Mouse (Mus musculus) G1E (cell line): Measurements from ENCODE around the gene Fbxo41. TPM values are rescaled to one million over a fixed set of nuclear protein-coding genes. Genes with fewer than 3 reads are reported as not detected.

Experiments used
- ATAC-seq: 2 replicates; pipeline ENCODE4 v1.8.0; 2016; ENCODE audit warnings: mild to moderate bottlenecking; ENCODE audit not compliant: insufficient number of reproducible peaks, poor library complexity, low FRiP score, severe bottlenecking; ENCODE audit errors: extremely low read depth
- DNase-seq: peaks from one replicate; pipeline ENCODE4 v3.0.0; 2012; ENCODE audit warnings: low spot score
- H3K27me3 ChIP-seq: 2 replicates; pipeline ENCODE4 v1.6.1; 2012; ENCODE audit warnings: mild to moderate bottlenecking, low read length, inconsistent platforms; ENCODE audit not compliant: insufficient read depth
- H3K36me3 ChIP-seq: replicated peaks from 2 replicates; pipeline ENCODE3; 2012; ENCODE audit warnings: mild to moderate bottlenecking, inconsistent platforms
- H3K4me1 ChIP-seq: 2 replicates; pipeline ENCODE4 v1.6.1; 2012; ENCODE audit warnings: low read depth, low read length, inconsistent platforms, mixed read lengths; ENCODE audit not compliant: insufficient read depth
- H3K4me3 ChIP-seq: 2 replicates; pipeline ENCODE4 v1.5.1; 2012; ENCODE audit warnings: low read depth, mild to moderate bottlenecking, inconsistent platforms, low read length, moderate library complexity, mixed read lengths
- H3K9me3 ChIP-seq: replicated peaks from 2 replicates; pipeline ENCODE4 v1.6.1; 2012; ENCODE audit warnings: inconsistent platforms
- CTCF ChIP-seq: IDR thresholded peaks from 2 replicates; pipeline ENCODE4 v1.5.1; 2012; ENCODE audit warnings: low read depth, low read length, inconsistent platforms, mixed read lengths
- GATA1 ChIP-seq: IDR thresholded peaks from 2 replicates; pipeline ENCODE4 v1.6.1; 2012; ENCODE audit warnings: borderline replicate concordance, low read length, inconsistent platforms, mixed read lengths
- GATA2 ChIP-seq: IDR thresholded peaks from 2 replicates; pipeline ENCODE4 v1.6.1; 2012; ENCODE audit warnings: low read depth, low read length, inconsistent platforms, borderline replicate concordance
- POLR2AphosphoS5 ChIP-seq: IDR thresholded peaks from 2 replicates; pipeline ENCODE4 v1.6.1; 2012; ENCODE audit warnings: low read depth, low read length, inconsistent platforms; ENCODE audit not compliant: insufficient replicate concordance
- TAL1 ChIP-seq: conservative IDR thresholded peaks from 2 replicates; pipeline ENCODE4 v1.6.1; 2012; ENCODE audit warnings: low read depth, low read length, inconsistent platforms, mixed read lengths
- polyA plus RNA-seq: library from polyadenylated mRNA; stranded (reverse); fragments of >175 nt; gene quantifications from 2 replicates; pipeline ENCODE4 v1.2.3, GENCODE M21; 2012
- total RNA-seq, 2 experiments: library from RNA; stranded (forward) in 1 of 2; stranded (reverse) in 1 of 2; fragments of 200-1000 nt in 1 of 2; fragments of >200 nt in 1 of 2; fragmentation: Nextera tagmentation in 1 of 2; gene quantifications; 2 replicates each; pipeline ENCODE4 v1.2.3; 2014 to 2017

The Fbxo41 gene
- total RNA-seq (2014; fragmentation: Nextera tagmentation) = not detected in 2 replicates
- total RNA-seq (2017) = under 0.01 and 0.05 TPM in 2 replicates
- polyA plus RNA-seq = not detected in 2 replicates

- Histone ChIP-seq H3K27me3 (peaks cover 12% of the 10 kb centered on the region), H3K36me3 (no peaks in the 10 kb centered on the region), H3K9me3 (no peaks in the 10 kb centered on the region), H3K4me1 (no peaks in the 10 kb centered on the region), H3K4me3 (no peak within 1 kb of the TSS)
- TF ChIP-seq TAL1 (no peak), GATA2 (no peak)
- DNase-seq (no peak), ATAC-seq (no peak)
Observed at GRCm38 (mm10) chr6:85502911-85503250, at the start of gene Fbxo41. Fbxo41 (minus strand) TSS chr6:85502994.

DNA sequence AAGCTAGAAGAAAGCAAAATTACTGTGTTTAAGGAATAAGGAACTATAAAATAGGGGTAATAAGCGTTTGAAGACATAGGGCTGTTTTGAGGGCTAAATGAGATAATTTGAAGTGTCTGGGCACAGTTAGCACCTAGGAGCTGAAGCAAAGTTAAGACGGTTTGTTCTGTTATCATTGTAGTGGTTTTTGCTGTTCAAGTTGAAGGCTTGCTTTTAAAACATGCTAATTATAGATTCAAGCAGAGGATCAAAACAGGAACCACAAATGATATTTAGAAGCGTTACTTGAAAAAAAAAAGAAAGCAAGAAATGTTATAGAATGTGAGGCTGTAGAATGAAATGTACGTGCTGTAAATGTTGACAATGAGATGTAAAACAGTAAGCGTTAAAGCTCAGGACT is 44.8 kb upstream of the Fbxo41 start:
- Histone ChIP-seq H3K36me3 (no peaks in the 10 kb centered on the region), H3K4me1 (no peaks in the 10 kb centered on the region), H3K27me3 (no peaks in the 10 kb centered on the region; the same call in 1 of the 2 replicates), H3K4me3 (no peak overlapping the region), H3K9me3 (no peaks in the 10 kb centered on the region)
- TF ChIP-seq TAL1 (no peak), GATA2 (no peak), POLR2AphosphoS5 (no peak), CTCF (no peak), GATA1 (no peak)
- no peak for ATAC-seq
- DNase-seq = no peak

GRCm38 (mm10) chr6:85544251-85544881 is 41.6 kb upstream of the Fbxo41 start:
- no peak for ATAC-seq
- H3K36me3 ChIP-seq = no peaks in the 10 kb centered on the region
- no peaks in the 10 kb centered on the region; the same call in 1 of the 2 replicates for H3K27me3 ChIP-seq

GRCm38 (mm10) chr6:85543351-85544175 is 40.8 kb upstream of the Fbxo41 start:
- Histone ChIP-seq H3K36me3 (no peaks in the 10 kb centered on the region), H3K9me3 (no peaks in the 10 kb centered on the region), H3K4me3 (no peak overlapping the region), H3K27me3 (no peaks in the 10 kb centered on the region; the same call in 1 of the 2 replicates), H3K4me1 (no peaks in the 10 kb centered on the region)
- no peak for TF ChIP-seq POLR2AphosphoS5
- TF ChIP-seq GATA1 = no peak
- no peak for TF ChIP-seq GATA2
- TF ChIP-seq CTCF = no peak
- no peak for DNase-seq
- no peak for ATAC-seq

More at GRCm38 (mm10) chr6:85544251-85544881, 41.6 kb upstream of the Fbxo41 start:
- no peak for TF ChIP-seq GATA1
- TF ChIP-seq GATA2 = no peak
- Histone ChIP-seq H3K9me3 (no peaks in the 10 kb centered on the region), H3K4me3 (no peak overlapping the region), H3K4me1 (no peaks in the 10 kb centered on the region)
- DNase-seq = no peak

DNA sequence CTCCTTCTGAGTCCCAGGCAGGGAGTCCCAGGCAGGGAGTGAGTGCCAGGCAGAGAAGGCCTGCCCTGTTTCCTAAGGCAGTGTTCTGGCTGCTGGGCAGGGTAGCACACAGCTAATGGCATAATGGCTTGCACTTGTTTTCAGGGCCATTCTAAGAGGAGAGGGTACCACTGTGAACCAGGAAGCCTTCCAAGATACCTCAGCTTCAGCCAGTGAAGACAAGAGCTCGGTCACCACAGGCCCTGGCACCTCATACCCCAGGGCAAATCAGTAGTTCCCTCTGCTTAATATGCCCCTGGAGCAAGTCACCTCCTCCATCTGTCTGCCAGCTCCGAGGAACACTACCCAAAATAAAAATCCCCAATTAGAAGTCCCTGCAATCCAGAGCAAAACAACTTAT is 20.0 kb upstream of the Fbxo41 start:
- DNase-seq (no peak), ATAC-seq (no peak)
- no peaks in the 10 kb centered on the region for H3K9me3 ChIP-seq
- no peaks in the 10 kb centered on the region for H3K36me3 ChIP-seq
- TF ChIP-seq GATA1 (no peak), POLR2AphosphoS5 (no peak), CTCF (no peak), TAL1 (no peak), GATA2 (no peak)
- H3K4me3 ChIP-seq = no peak overlapping the region
- H3K4me1 ChIP-seq = no peaks in the 10 kb centered on the region
- 0 out of 2 replicates have a peak, but pooled peaks cover 2% of the 10 kb centered on the region for H3K27me3 ChIP-seq

GRCm38 (mm10) chr6:85522026-85522425 is 19.2 kb upstream of the Fbxo41 start:
- no peaks in the 10 kb centered on the region for H3K9me3 ChIP-seq
- H3K27me3 ChIP-seq = 0 out of 2 replicates have a peak, but pooled peaks cover 2% of the 10 kb centered on the region
- TF ChIP-seq TAL1 (no peak), GATA1 (no peak), POLR2AphosphoS5 (no peak), CTCF (no peak), GATA2 (no peak)
- ATAC-seq = no peak
- H3K4me3 ChIP-seq = no peak overlapping the region
- no peaks in the 10 kb centered on the region for H3K4me1 ChIP-seq
- no peak for DNase-seq
- no peaks in the 10 kb centered on the region for H3K36me3 ChIP-seq
